Mouse (Mus musculus) ES-CJ7 (cell line): ENCODE results near the gene Atrx.

Experiments used
- DNase-seq: peaks from one replicate; pipeline ENCODE4 v3.0.0; 2011; ENCODE audit warnings: low read depth, low spot score

The Atrx gene

GRCm38 (mm10) chrX:105928861-105929477 lies at the start of gene Atrx:
Gene Atrx, minus strand, starts transcription at chrX:105929403.
- peak; percentile 84 for DNase-seq

DNA sequence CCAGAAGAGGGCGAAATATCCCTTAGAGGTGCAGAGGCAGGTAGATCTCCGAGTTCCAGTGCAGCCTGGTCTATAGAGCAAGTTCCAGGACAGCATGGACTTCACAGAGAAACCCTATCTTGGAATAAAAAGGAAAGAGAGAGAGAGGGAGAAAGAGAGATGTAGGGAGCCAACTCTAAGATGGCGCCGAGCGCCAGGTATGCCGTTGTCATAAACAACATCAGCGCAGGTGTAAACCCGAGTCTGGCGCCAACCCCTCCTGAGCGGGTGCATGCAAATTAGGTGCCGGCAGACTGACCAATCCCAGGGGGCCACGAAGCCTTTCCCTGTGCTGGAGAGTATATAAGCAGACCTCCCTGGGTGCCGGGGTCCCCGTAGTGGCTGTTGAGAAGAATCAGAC lies 27.9 kb upstream of the Atrx start:
- peak; percentile 50 for DNase-seq

DNA sequence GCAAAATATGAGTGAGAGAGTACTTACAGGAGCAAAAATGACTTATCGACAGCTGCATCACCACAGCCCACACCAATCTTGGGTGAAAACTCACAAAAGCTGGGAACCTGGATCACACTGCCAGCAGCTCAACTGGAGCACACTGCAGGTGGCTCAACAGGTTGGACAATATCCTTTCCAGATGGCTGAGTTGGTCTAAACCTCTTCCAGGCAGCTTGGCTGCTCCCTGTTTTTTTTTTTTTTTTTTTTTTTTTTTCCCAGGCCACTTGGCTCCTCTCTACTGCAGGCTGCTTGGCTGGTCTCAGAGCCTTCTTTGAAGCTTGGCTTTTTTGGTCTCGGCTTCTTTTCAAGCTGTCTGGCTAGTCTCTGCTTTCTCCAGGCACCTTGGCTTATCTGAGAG lies 24.8 kb upstream of the Atrx start:
- no peak for DNase-seq

GRCm38 (mm10) chrX:105946357-105946756 lies 17.2 kb upstream of the Atrx start:
- no peak for DNase-seq

DNA sequence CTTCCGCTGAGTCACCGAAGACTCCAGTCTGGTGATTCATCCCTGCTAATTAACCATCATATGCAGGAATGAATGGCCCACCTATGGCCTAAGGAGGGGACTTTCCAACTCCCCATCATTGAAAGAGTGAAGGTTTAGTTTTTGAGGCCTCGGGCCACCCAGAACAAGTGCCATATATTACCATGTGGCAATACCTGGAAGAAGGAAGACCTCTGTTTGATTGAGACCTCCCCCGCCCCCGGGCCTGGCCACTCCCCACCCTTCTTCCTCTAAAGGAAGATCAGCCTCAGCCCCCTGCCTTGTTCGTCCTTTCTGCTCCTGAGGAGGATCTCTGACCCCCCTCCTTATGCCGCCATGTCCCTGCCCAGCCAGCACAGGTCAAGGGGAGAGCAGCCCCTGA lies 10.0 kb upstream of the Atrx start:
- DNase-seq, result peak; percentile 24

GRCm38 (mm10) chrX:105937736-105938135 lies 8.5 kb upstream of the Atrx start:
- DNase-seq, result peak; percentile 22

- no peak for DNase-seq
These were observed 5.1 kb upstream of the Atrx start for GRCm38 (mm10) chrX:105934341-105934740.

DNA sequence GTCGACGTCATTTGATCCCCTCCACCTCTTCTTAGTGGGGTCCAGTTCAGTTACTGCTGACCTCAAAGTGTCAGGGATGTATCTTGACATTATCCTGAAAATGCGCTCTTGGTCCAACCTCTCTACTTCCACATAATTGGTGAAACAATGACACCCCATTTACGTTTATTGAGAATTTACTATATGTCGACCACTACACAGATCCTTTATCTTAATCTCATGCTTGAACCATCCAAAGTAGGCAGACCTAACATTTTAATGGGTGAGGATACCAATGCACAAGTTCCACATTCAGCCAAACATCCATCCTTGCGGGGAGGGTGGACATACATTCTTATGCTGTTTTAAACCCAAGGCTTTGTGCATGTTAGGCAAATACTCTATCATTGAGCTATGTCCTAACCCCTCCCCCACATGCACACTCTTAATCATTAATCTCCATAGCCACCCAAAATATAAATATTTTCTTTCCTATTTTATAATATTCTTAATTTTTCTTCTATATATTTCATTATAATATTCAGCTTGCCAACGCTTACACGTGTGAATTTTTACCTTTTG lies 355 bp upstream of the Atrx start:
- DNase-seq, result no peak

GRCm38 (mm10) chrX:105927941-105928860 lies 1.0 kb downstream of the Atrx start:
- peak; percentile 36 for DNase-seq

DNA sequence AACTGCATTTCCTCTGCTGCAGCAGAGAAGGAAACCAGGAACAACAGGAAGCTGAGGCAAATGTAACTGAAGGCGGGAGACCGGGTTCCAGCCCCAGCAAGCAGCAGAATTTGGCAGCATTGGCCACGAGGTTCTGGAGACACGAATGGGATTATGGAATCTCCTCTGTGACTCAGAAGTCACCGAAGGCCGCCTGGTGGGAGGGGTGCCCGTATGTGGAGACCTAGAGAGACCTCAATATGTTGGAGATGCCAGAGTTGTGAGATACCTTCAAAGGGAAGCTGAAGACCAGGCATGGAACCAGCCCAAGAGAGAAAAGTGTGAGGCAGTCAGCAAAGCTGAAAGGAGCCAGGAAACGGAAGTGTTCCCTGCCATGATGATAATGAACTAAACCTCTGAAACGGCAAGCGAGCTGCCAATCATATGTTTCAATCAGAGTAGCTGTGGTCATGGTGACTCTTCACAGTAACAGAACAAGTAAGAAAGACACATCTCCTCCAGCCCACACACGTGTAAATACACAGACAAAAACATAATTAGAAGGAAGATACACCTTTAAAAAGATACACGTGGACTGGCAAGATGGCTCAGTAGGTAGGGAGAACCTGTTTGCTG lies 3.0 kb downstream of the Atrx start:
- DNase-seq, result peak; percentile 19

DNA sequence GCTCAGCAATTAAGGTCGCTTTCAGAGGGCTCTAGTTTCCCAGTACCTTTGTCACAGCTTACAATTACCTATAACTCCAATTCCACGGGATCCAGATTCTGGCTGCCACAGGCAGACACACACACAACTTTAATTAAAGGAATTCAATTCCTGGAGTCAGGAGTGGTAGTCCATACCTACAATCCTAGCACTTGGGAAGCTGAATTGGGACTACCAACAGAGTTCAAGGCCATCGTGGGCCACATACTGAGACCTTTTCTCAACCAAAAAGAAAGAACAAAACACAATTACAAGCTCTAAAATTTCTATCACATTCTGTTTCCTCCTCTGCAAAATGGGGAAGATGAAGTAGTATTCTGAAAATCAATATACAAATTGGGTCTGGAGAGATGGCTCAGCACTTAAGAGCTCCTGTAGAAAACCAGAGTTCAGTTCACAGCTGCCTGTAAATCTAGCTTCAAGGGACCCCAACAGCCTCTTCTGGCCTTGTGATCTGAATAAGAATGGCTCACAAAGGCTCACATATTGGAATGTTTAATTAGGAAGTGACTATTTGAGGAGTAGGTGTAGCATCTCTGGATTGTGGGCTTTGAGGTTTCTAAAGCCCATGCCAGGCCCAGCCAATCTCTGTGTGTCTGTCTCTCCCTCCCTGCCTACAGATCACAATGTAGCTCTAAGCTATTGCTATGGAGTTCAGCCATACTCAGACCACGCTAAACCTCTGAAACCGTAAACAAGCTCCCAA lies 4.7 kb downstream of the Atrx start:
- DNase-seq, result peak; percentile 81

DNA sequence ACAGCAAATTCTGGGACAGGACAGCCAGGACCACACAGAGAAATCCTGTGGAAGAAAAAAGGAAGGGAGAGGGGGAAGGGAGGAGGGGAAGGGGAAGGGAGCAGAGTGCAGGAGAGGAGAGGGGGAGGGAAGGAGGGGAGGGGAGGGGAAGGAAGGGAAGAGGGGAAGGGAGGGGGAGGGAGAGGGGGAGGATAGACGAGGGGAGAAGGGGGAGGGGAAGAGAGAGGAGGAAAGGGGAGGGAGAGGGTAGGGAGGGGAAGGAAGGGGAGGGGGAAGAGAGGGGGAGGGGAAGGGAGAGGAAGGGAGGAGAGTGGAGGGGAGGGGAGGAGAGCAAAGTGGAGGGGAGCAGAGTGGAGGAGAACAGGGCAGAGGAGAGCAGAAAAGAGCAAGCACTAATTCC lies 5.3 kb downstream of the Atrx start:
- DNase-seq, result peak; percentile 56

DNA sequence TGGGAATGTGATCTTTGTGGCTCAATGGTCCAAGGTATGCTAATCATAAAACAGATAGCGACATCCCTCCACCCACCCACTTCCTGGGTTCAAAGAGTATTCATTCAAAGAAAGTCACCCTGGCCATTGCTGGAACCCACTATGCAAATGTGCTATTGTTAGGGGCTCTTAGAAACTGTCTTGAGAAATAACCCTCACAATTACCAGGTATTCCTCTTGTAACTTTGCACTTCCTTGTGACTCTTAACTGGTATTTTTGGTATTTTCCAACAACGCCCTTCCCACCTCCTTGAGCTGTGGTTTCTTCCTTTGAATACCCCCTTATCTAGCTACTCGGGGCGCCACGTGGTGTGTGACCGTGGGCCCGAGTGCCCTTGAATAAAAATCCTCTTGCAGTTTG lies 6.2 kb downstream of the Atrx start:
- DNase-seq, result peak; percentile 31

- peak; percentile 59 for DNase-seq
These were observed 7.8 kb downstream of the Atrx start for GRCm38 (mm10) chrX:105921421-105921820.

GRCm38 (mm10) chrX:105911728-105912127 lies 17.5 kb downstream of the Atrx start:
- no peak for DNase-seq

GRCm38 (mm10) chrX:105901611-105902010 lies 27.6 kb downstream of the Atrx start:
- no peak for DNase-seq

DNA sequence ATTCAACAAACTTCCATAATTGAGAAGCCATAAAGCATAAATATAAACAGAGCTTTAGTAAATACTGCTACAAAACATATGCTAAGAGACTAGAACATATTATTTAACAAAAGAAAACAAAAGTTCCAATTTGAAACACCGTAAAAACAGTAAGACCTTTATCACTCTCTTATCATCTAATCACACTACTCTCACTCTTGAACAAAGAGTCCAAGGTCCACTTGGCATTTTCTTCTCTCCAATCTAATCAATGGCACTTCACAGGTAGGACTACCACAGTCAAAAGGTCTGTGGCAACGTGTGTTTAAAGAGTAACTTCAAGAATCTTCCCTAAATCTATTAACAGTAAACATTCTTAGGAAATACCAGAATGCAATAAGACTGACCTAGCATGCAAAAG lies 42.3 kb downstream of the Atrx start:
- no peak for DNase-seq

DNA sequence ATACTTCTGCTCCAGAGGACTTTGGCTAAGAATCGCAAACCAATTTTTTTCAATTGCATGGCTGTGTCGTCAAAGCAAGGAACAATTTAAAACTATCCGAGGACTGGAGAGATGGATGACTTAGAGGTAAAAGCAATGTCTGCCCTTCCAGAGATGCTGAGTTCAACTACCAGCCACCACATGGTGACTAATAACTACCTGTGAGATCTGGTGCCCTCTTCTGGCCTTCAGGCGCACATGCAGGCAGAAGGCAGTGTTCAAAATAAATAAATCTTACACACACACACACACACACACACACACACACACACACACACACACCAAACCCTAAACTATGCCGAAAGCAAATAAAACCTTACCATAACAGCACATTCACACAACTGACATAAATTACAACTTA lies 64.8 kb downstream of the Atrx start:
- DNase-seq, result peak; percentile 65

- DNase-seq, result no peak
These were observed 104.7 kb downstream of the Atrx start for GRCm38 (mm10) chrX:105824462-105824861.

DNA sequence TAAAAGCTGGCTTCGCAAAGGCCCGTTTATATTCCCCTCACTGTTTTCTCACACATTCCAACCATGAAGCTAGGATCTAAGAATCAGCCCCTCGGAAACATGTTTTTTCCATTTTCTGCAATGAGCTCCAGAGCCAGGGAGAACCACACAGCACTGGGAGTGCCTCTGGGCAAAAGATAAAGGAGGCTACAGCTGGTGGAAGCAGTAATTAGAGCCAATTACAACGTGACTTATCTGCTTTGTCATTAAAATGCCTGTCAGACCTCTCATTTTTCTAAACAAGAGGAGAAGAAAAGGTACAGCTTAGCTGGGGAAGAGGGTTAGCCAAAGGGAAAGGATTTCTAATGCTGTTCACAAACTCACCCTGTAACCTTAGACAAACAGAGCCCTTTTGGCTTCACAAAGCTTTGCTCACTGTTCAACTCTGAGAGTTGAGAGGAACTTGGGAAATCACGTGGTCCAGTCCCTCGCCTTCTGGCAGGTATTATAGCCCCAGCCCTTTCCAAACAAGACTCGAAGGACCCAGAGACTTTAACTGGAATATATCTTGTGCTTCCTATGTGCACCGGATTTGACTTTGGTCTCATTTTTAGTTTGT lies 134.3 kb downstream of the Atrx start:
- peak; percentile 20 for DNase-seq

DNA sequence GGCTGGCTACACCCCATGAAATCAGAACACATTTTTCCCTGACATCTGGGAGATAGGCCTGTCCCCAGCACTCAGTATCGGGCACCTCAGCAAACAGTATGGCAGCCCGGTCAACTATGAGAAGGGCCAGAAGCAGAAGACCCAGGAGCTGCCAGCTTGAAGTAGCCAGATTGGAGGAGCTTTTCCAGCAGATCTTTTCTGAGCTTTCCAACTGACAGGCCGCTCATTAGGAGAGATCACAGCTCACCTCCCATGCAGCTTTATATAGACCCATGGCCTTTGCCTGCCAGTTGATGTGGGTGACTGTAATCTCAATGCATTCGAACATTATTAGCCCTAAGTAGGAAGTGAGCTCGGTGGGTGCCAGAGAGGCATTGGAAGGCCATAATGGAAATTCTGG lies 155.9 kb downstream of the Atrx start:
- no peak for DNase-seq
